Mouse (Mus musculus): ENCODE measurements around the gene Rufy2.

The Rufy2 gene

GRCm38 (mm10) chr10:63014168-63014567, 34.1 kb downstream of the Rufy2 start:
- DNase-seq (ENCODE audit: low read depth, low spot score): no peak

- DNase-seq (ENCODE audit: low read depth, low spot score): no peak
Observed at GRCm38 (mm10) chr10:63019304-63019703, 39.3 kb downstream of the Rufy2 start.

GRCm38 (mm10) chr10:63021702-63022101, 41.7 kb downstream of the Rufy2 start:
- DNase-seq (ENCODE audit: low read depth, low spot score): peak; percentile 49

- peak; percentile 66 for DNase-seq (ENCODE audit: low read depth, low spot score)
Observed at GRCm38 (mm10) chr10:63022541-63023120, 42.6 kb downstream of the Rufy2 start.

GRCm38 (mm10) chr10:63023121-63023748, 43.2 kb downstream of the Rufy2 start:
- no peak for DNase-seq (ENCODE audit: low read depth, low spot score)

GRCm38 (mm10) chr10:63023749-63024579, 43.9 kb downstream of the Rufy2 start, which contains the start of the genes Hnrnph3 and Pbld2:
Hnrnph3 (minus strand) TSS chr10:63024217.
Pbld2 (plus strand) TSS chr10:63024315.
- DNase-seq (ENCODE audit: low read depth, low spot score): peak; percentile 99

GRCm38 (mm10) chr10:63024580-63024910, 44.5 kb downstream of the Rufy2 start:
- no peak for DNase-seq (ENCODE audit: low read depth, low spot score)

GRCm38 (mm10) chr10:63025016-63025415, 45.0 kb downstream of the Rufy2 start:
- DNase-seq (ENCODE audit: low read depth, low spot score): peak; percentile 66

- no peak for DNase-seq (ENCODE audit: low read depth, low spot score)
Observed at GRCm38 (mm10) chr10:63025491-63026011, 45.5 kb downstream of the Rufy2 start.

- no peak for DNase-seq (ENCODE audit: low read depth, low spot score)
Observed at GRCm38 (mm10) chr10:63026156-63026794, 46.3 kb downstream of the Rufy2 start.

GRCm38 (mm10) chr10:63026795-63027160, 46.8 kb downstream of the Rufy2 start:
- DNase-seq (ENCODE audit: low read depth, low spot score): no peak

GRCm38 (mm10) chr10:63027376-63028161, 47.5 kb downstream of the Rufy2 start:
- no peak for DNase-seq (ENCODE audit: low read depth, low spot score)

- DNase-seq (ENCODE audit: low read depth, low spot score): no peak
Observed at GRCm38 (mm10) chr10:63028396-63028795, 48.4 kb downstream of the Rufy2 start.

GRCm38 (mm10) chr10:63032267-63032666, 52.2 kb downstream of the Rufy2 start:
- DNase-seq (ENCODE audit: low read depth, low spot score): no peak

- no peak for DNase-seq (ENCODE audit: low read depth, low spot score)
Observed at GRCm38 (mm10) chr10:63032956-63033355, 52.9 kb downstream of the Rufy2 start.

- DNase-seq (ENCODE audit: low read depth, low spot score): no peak
Observed at GRCm38 (mm10) chr10:63038571-63039320, 58.7 kb downstream of the Rufy2 start.

GRCm38 (mm10) chr10:63039867-63040628, 60.0 kb downstream of the Rufy2 start:
- no peak for DNase-seq (ENCODE audit: low read depth, low spot score)

- no peak for DNase-seq (ENCODE audit: low read depth, low spot score)
Observed at GRCm38 (mm10) chr10:63043154-63043553, 63.1 kb downstream of the Rufy2 start.

- peak; percentile 86 for DNase-seq (ENCODE audit: low read depth, low spot score)
Observed at GRCm38 (mm10) chr10:63047751-63048150, 67.7 kb downstream of the Rufy2 start.

GRCm38 (mm10) chr10:63049106-63049505, 69.1 kb downstream of the Rufy2 start:
- DNase-seq (ENCODE audit: low read depth, low spot score): no peak
